14 mouse cellular contexts compared by ENCODE assay signal in genomic region chr2:38340626-38341200, GRCm38 (mm10). TPM values are rescaled to one million over a fixed set of nuclear protein-coding genes. Genes with fewer than 3 reads are reported as not detected.
A peak's percentile ranks its signal among the peaks of the same experiment; 100 is the strongest.
DNase-seq lines count a peak whose midpoint lies in the region; ATAC-seq and TF ChIP-seq lines count a peak whose summit lies in the region.
"Had no signal": no experiment of that assay in that cellular context is flagged by ENCODE, and none has a peak within 500 bp of the region (broad histone marks: within the 10 kb centered on the region; RNA-seq: fewer than 3 reads in every experiment).

No protein-coding gene starts in this region.

- H3K9ac ChIP-seq in embryonic facial prominence, embryonic 14.5 days (ENCODE audit: low read depth, low read length), result no peak overlapping the region
- H3K9ac ChIP-seq in hindbrain, embryonic 14.5 days, result peak overlapping the region; percentile 62
- H3K9ac ChIP-seq in midbrain, embryonic 15.5 days, result peak overlapping the region; percentile 80
- H3K9ac ChIP-seq: lung, embryonic 14.5 days had no signal

- no peak for TF ChIP-seq POLR2A in brain, embryonic 14.5 days (IDR thresholded peaks at IDR 0.05; ENCODE audit: borderline replicate concordance, extremely low read depth, insufficient read depth, insufficient read length, poor library complexity, severe bottlenecking)

- H3K4me1 ChIP-seq in embryonic facial prominence, embryonic 14.5 days (ENCODE audit: control insufficient read depth, insufficient read depth, low read length), result peaks cover 6% of the 10 kb centered on the region; the same call in 1 of the 2 replicates
- peaks cover 7% of the 10 kb centered on the region; the same call in 1 of the 2 replicates for H3K4me1 ChIP-seq in hindbrain, embryonic 14.5 days (replicated peaks; ENCODE audit: control insufficient read depth, insufficient read depth, low read length)
- peaks cover 16% of the 10 kb centered on the region for H3K4me1 ChIP-seq in midbrain, embryonic 15.5 days

- peaks cover 100% of the 10 kb centered on the region for H3K27me3 ChIP-seq in embryonic facial prominence, embryonic 14.5 days (replicated peaks; ENCODE audit: control insufficient read depth, insufficient read depth, low read length)
- H3K27me3 ChIP-seq in hindbrain, embryonic 14.5 days (ENCODE audit: control insufficient read depth, insufficient read depth, low read length), result peaks cover 96% of the 10 kb centered on the region
- H3K27me3 ChIP-seq in midbrain, embryonic 15.5 days (replicated peaks), result peaks cover 67% of the 10 kb centered on the region

- DNase-seq in brain, embryonic 14.5 days (ENCODE audit: low read depth), result peak; percentile 93
- DNase-seq in embryonic facial prominence, embryonic 14.5 days (ENCODE audit: low spot score), result no peak
- DNase-seq in hindbrain, embryonic 14.5 days (ENCODE audit: low spot score), result no peak
- DNase-seq in kidney, postnatal 36 days, result no peak
- no peak for DNase-seq in layer of hippocampus, adult 9-11 months
- DNase-seq in cerebellum, postnatal 25 days, result no peak
- DNase-seq: gastrocnemius, postnatal 25 days; heart, postnatal 10 days; kidney, adult 8-10 months; layer of hippocampus, postnatal 36 days; lung, embryonic 14.5 days had no signal

- peak overlapping the region; percentile 45; the same call in 1 of the 2 replicates for H3K4me3 ChIP-seq in embryonic facial prominence, embryonic 14.5 days (ENCODE audit: low read depth, low read length)
- peak overlapping the region; percentile 40 for H3K4me3 ChIP-seq in hindbrain, embryonic 14.5 days (replicated peaks; ENCODE audit: low read length)
- peak overlapping the region; percentile 54 for H3K4me3 ChIP-seq in midbrain, embryonic 15.5 days

- no peak overlapping the region for H3K27ac ChIP-seq in embryonic facial prominence, embryonic 14.5 days (replicated peaks; ENCODE audit: low read depth, low read length)
- H3K27ac ChIP-seq in hindbrain, embryonic 14.5 days, result peak overlapping the region; percentile 82
- H3K27ac ChIP-seq in midbrain, embryonic 15.5 days, result peak overlapping the region; percentile 96

- no peak overlapping the region for H3K4me2 ChIP-seq in embryonic facial prominence, embryonic 14.5 days (ENCODE audit: low read depth, low read length)
- peak overlapping the region; percentile 51 for H3K4me2 ChIP-seq in hindbrain, embryonic 14.5 days (replicated peaks)
- H3K4me2 ChIP-seq in midbrain, embryonic 15.5 days, result peak overlapping the region; percentile 70
- H3K4me2 ChIP-seq: lung, embryonic 14.5 days had no signal

- H3K9me3 ChIP-seq in embryonic facial prominence, embryonic 14.5 days (ENCODE audit: control insufficient read depth, low read length), result no peaks in the 10 kb centered on the region
- no peaks in the 10 kb centered on the region for H3K9me3 ChIP-seq in hindbrain, embryonic 14.5 days (ENCODE audit: control insufficient read depth, low read length)
- no peaks in the 10 kb centered on the region for H3K9me3 ChIP-seq in midbrain, embryonic 15.5 days

- WGBS in embryonic facial prominence, embryonic 14.5 days, result 3% methylated on average over 10 of the region's 10 CpGs
- 0% methylated on average over 10 of the region's 10 CpGs for WGBS in hindbrain, embryonic 14.5 days
- WGBS in midbrain, embryonic 15.5 days, result under 1% methylated on average over 10 of the region's 10 CpGs

- ATAC-seq in embryonic facial prominence, embryonic 14.5 days (ENCODE audit: low read depth), result no peak
- ATAC-seq in hindbrain, embryonic 14.5 days (ENCODE audit: low FRiP score), result no peak
- ATAC-seq in midbrain, embryonic 15.5 days (replicated peaks), result no peak; the same call in 1 of the 2 replicates
- ATAC-seq: activated CD4-positive, CD25-positive, alpha-beta regulatory T cell, adult 4 months had no signal

- TF ChIP-seq CTCF in brain, embryonic 14.5 days (IDR thresholded peaks at IDR 0.05; ENCODE audit: borderline replicate concordance, extremely low read depth, insufficient read depth, insufficient read length), result no peak

- H3K36me3 ChIP-seq in embryonic facial prominence, embryonic 14.5 days (ENCODE audit: control insufficient read depth, insufficient read depth, low read length), result no peaks in the 10 kb centered on the region
- H3K36me3 ChIP-seq in hindbrain, embryonic 14.5 days (replicated peaks; ENCODE audit: control insufficient read depth, insufficient read depth), result no peaks in the 10 kb centered on the region
- H3K36me3 ChIP-seq in midbrain, embryonic 15.5 days (replicated peaks), result no peaks in the 10 kb centered on the region

RNA-seq across cellular contexts. Expression of gene Lhx2, which starts 1.6 kb away (rescaled TPM):
- 160 and 273 TPM in 2 replicates for polyA plus RNA-seq in brain, embryonic 14.5 days (2012; rRNA removed)
- 10.4 and 11.2 TPM in 2 replicates for polyA plus RNA-seq in embryonic facial prominence, embryonic 14.5 days (2014; fragmentation: Nextera tagmentation; extraction: Ambion mirVana)
- 13.2 and 18.7 TPM in 2 replicates for polyA plus RNA-seq in hindbrain, embryonic 14.5 days (2014; fragmentation: Nextera tagmentation; extraction: Ambion mirVana)
- 47.3 and 58.4 TPM in 2 replicates for polyA plus RNA-seq in midbrain, embryonic 15.5 days (2015; fragmentation: Nextera tagmentation; extraction: Ambion mirVana)
- polyA plus RNA-seq: activated CD4-positive, CD25-positive, alpha-beta regulatory T cell, adult 4 months; stomach, embryonic 14.5 days had no signal

RNA-seq across cellular contexts. Expression of gene Dennd1a, which starts 53.5 kb away (rescaled TPM):
- polyA plus RNA-seq in brain, embryonic 14.5 days (2012; rRNA removed), result 30.1 and 42.2 TPM in 2 replicates
- polyA plus RNA-seq in embryonic facial prominence, embryonic 14.5 days (2014; fragmentation: Nextera tagmentation; extraction: Ambion mirVana), result 10.9 and 12.4 TPM in 2 replicates
- 16.7 TPM in 2 replicates for polyA plus RNA-seq in hindbrain, embryonic 14.5 days (2014; fragmentation: Nextera tagmentation; extraction: Ambion mirVana)
- 25.5 and 26.1 TPM in 2 replicates for polyA plus RNA-seq in midbrain, embryonic 15.5 days (2015; fragmentation: Nextera tagmentation; extraction: Ambion mirVana)
